ENCODE assay signal across 8 mouse cellular contexts in genomic region chr13:44730939-44731551, GRCm38 (mm10). TPM values are rescaled to one million over a fixed set of nuclear protein-coding genes. Genes with fewer than 3 reads are reported as not detected.
DNase-seq lines count a peak whose midpoint lies in the region; ATAC-seq and TF ChIP-seq lines count a peak whose summit lies in the region.

No protein-coding gene starts in this region.

- no peaks in the 10 kb centered on the region for H3K9me3 ChIP-seq in hindbrain, embryonic 13.5 days

- in situ Hi-C loops in Patski (cut with MboI; ENCODE audit: low pct_unique_long_range_greater_than_20kb) = loop anchor here (5.0 to 10.0 kb wide), 3 partner anchors 244 to 884 kb away; no protein-coding TSS in a partner anchor

- H3K4me1 ChIP-seq in hindbrain, embryonic 13.5 days (replicated peaks) = peaks cover 30% of the 10 kb centered on the region

- POLR2A ChIA-PET in Patski (lab: Charles Lee) = interaction anchor here (0.6 to 1.6 kb wide), 3 partner anchors 9 to 322 kb away, joined by 3 to 5 read pairs (median 5); no protein-coding TSS in a partner anchor

- DNase-seq in Patski (ENCODE audit: low read depth, low spot score) = peak; percentile 73
- peak; percentile 85 to 90 for DNase-seq in cerebellum, postnatal 14 days
- DNase-seq in frontal cortex, postnatal 14 days (ENCODE audit: low spot score in 2 of 2) = peak; percentile 87 to 90
- peak; percentile 92 for DNase-seq in layer of hippocampus, postnatal 36 days
- DNase-seq in lung, postnatal 25 days (ENCODE audit: low spot score) = peak; percentile 93
- DNase-seq in retina, adult 2 months (ENCODE audit: low read depth, low spot score) = peak; percentile 80
- peak; percentile 90 for DNase-seq in thymus, postnatal 25 days

- H3K4me2 ChIP-seq in hindbrain, embryonic 13.5 days = peak overlapping the region; percentile 74

- 0% methylated on average over 39 of the region's 41 CpGs for WGBS in hindbrain, embryonic 13.5 days

- H3K36me3 ChIP-seq in hindbrain, embryonic 13.5 days = no peaks in the 10 kb centered on the region

- H3K4me3 ChIP-seq in hindbrain, embryonic 13.5 days = peak overlapping the region; percentile 74

- H3K9ac ChIP-seq in hindbrain, embryonic 13.5 days = peak overlapping the region; percentile 87

- H3K27me3 ChIP-seq in Patski = no peaks in the 10 kb centered on the region
- H3K27me3 ChIP-seq in hindbrain, embryonic 13.5 days = no peaks in the 10 kb centered on the region

- H3K27ac ChIP-seq in hindbrain, embryonic 13.5 days = peak overlapping the region; percentile 98

- CTCF ChIA-PET in Patski (lab: Charles Lee) = no interaction called here

- peak; percentile 26 for ATAC-seq in Patski
- ATAC-seq in hindbrain, embryonic 13.5 days (ENCODE audit: low FRiP score) = peak; percentile 83

- no peak for TF ChIP-seq CTCF in Patski (IDR thresholded peaks at IDR 0.05)

RNA-seq across cellular contexts. Expression of gene Jarid2, which starts 1.8 kb away (rescaled TPM):
- polyA plus RNA-seq in Patski (2021) = 12.0 TPM
- 58.7 and 60.9 TPM in 2 replicates for polyA plus RNA-seq in hindbrain, embryonic 13.5 days (2015; fragmentation: Nextera tagmentation; extraction: Ambion mirVana)
- total RNA-seq in layer of hippocampus, postnatal 36 days (2021) = 10 to 100 TPM; 29.8 to 34.0 TPM

Comparison
In these comparisons a context has a peak if more than half of its experiments do, and no peak if none do; other contexts are left out.
1. Peak in every context shown above with its lines: DNase-seq, ATAC-seq, H3K4me3 ChIP-seq and H3K27ac ChIP-seq.